In genomic region chrX:71468639-71469295, GRCm38 (mm10) we compare ENCODE assay signal across 13 mouse cellular contexts. TPM values are rescaled to one million over a fixed set of nuclear protein-coding genes. Genes with fewer than 3 reads are reported as not detected.
A peak's percentile ranks its signal among the peaks of the same experiment; 100 is the strongest.
DNase-seq lines count a peak whose midpoint lies in the region; ATAC-seq lines count a peak whose summit lies in the region.
"Had no signal": no experiment of that assay in that cellular context is flagged by ENCODE, and none has a peak within 500 bp of the region (broad histone marks: within the 10 kb centered on the region; RNA-seq: fewer than 3 reads in every experiment).

No protein-coding gene starts in this region.

- peak overlapping the region; percentile 80 for H3K27ac ChIP-seq in liver, embryonic 13.5 days
- H3K27ac ChIP-seq in forebrain, embryonic 13.5 days, result no peak overlapping the region
- H3K27ac ChIP-seq: heart, embryonic 15.5 days; hindbrain, embryonic 13.5 days; kidney, embryonic 15.5 days had no signal

- no peak overlapping the region for H3K4me2 ChIP-seq in liver, embryonic 13.5 days
- no peak overlapping the region for H3K4me2 ChIP-seq in forebrain, embryonic 13.5 days
- H3K4me2 ChIP-seq: heart, embryonic 15.5 days; hindbrain, embryonic 13.5 days; kidney, embryonic 15.5 days had no signal

- H3K36me3 ChIP-seq in liver, embryonic 13.5 days, result no peaks in the 10 kb centered on the region
- H3K36me3 ChIP-seq in forebrain, embryonic 13.5 days (ENCODE audit: poor library complexity, severe bottlenecking), result no peaks in the 10 kb centered on the region
- H3K36me3 ChIP-seq: heart, embryonic 15.5 days; hindbrain, embryonic 13.5 days; kidney, embryonic 15.5 days had no signal

- peak; percentile 69 for ATAC-seq in activated CD4-positive, CD25-positive, alpha-beta regulatory T cell, adult 4 months
- peak; percentile 82 for ATAC-seq in liver, embryonic 13.5 days (ENCODE audit: low read depth)
- no peak for ATAC-seq in forebrain, embryonic 13.5 days

- no peak overlapping the region for H3K4me3 ChIP-seq in liver, embryonic 13.5 days (replicated peaks)
- H3K4me3 ChIP-seq in forebrain, embryonic 13.5 days, result no peak overlapping the region
- H3K4me3 ChIP-seq: heart, embryonic 15.5 days; hindbrain, embryonic 13.5 days; kidney, embryonic 15.5 days had no signal

- no peaks in the 10 kb centered on the region for H3K9me3 ChIP-seq in liver, embryonic 13.5 days (replicated peaks)
- no peaks in the 10 kb centered on the region for H3K9me3 ChIP-seq in forebrain, embryonic 13.5 days (replicated peaks)
- H3K9me3 ChIP-seq: heart, embryonic 15.5 days; hindbrain, embryonic 13.5 days; kidney, embryonic 15.5 days had no signal

- peaks cover 50% of the 10 kb centered on the region for H3K4me1 ChIP-seq in liver, embryonic 13.5 days (replicated peaks)
- H3K4me1 ChIP-seq in forebrain, embryonic 13.5 days, result no peaks in the 10 kb centered on the region
- H3K4me1 ChIP-seq: hindbrain, embryonic 13.5 days; kidney, embryonic 15.5 days had no signal

- no peaks in the 10 kb centered on the region for H3K27me3 ChIP-seq in liver, embryonic 13.5 days
- no peaks in the 10 kb centered on the region for H3K27me3 ChIP-seq in forebrain, embryonic 13.5 days
- H3K27me3 ChIP-seq: heart, embryonic 15.5 days; hindbrain, embryonic 13.5 days had no signal

- no peak overlapping the region for H3K9ac ChIP-seq in liver, embryonic 13.5 days
- no peak overlapping the region for H3K9ac ChIP-seq in forebrain, embryonic 13.5 days
- H3K9ac ChIP-seq: heart, embryonic 15.5 days; hindbrain, embryonic 13.5 days; kidney, embryonic 15.5 days had no signal

- peak; percentile 72 for DNase-seq in 416B (ENCODE audit: low read depth)
- peak; percentile 39 for DNase-seq in liver, embryonic 13.5 days
- DNase-seq in thymus, postnatal 0 days (ENCODE audit: low spot score), result peak; percentile 62
- DNase-seq in ovary, adult 18-20 months (ENCODE audit: low spot score), result no peak
- no peak for DNase-seq in layer of hippocampus, adult 9-11 months
- DNase-seq in urinary bladder, postnatal 10 days (ENCODE audit: low spot score), result no peak
- DNase-seq: cerebellum, adult 11 months; lung, postnatal 4 days had no signal

- 51% methylated on average over 5 of the region's 5 CpGs for WGBS in liver, embryonic 13.5 days (ENCODE audit: insufficient replicate concordance)
- WGBS in forebrain, embryonic 13.5 days, result 88% methylated on average over 5 of the region's 5 CpGs

RNA-seq across cellular contexts. Expression of gene Cd99l2, which starts 23.9 kb away (rescaled TPM):
- 10 to 100 TPM; 18.7 to 20.0 TPM for polyA plus RNA-seq in activated CD4-positive, CD25-positive, alpha-beta regulatory T cell, adult 4 months (2017; shearing (Covaris generic))
- polyA plus RNA-seq in liver, embryonic 13.5 days (2015; fragmentation: Nextera tagmentation; extraction: Ambion mirVana), result 11.0 and 11.8 TPM in 2 replicates
- 10.7 and 11.2 TPM in 2 replicates for polyA plus RNA-seq in thymus, postnatal 0 days (2015; fragmentation: Nextera tagmentation; extraction: Ambion mirVana)
- 43.2 and 49.0 TPM in 2 replicates for polyA plus RNA-seq in forebrain, embryonic 13.5 days (2015; fragmentation: Nextera tagmentation; extraction: Ambion mirVana)

Comparison
In these comparisons a context has a peak if more than half of its experiments do, and no peak if none do; other contexts are left out.
1. DNase-seq: peak in 416B (single experiment), liver, embryonic 13.5 days (single experiment) and thymus, postnatal 0 days (single experiment); none in ovary, adult 18-20 months (single experiment), layer of hippocampus, adult 9-11 months (single experiment) and urinary bladder, postnatal 10 days (single experiment).